ENCODE assay signal across 13 mouse cellular contexts in genomic region chr17:86250406-86250905, GRCm38 (mm10).
A peak's percentile ranks its signal among the peaks of the same experiment; 100 is the strongest.
DNase-seq lines count a peak whose midpoint lies in the region; ATAC-seq and TF ChIP-seq lines count a peak whose summit lies in the region.
"Had no signal": no experiment of that assay in that cellular context is flagged by ENCODE, and none has a peak within 500 bp of the region (broad histone marks: within the 10 kb centered on the region; RNA-seq: fewer than 3 reads in every experiment).

No protein-coding gene starts in this region.

- peaks cover 23% of the 10 kb centered on the region for H3K4me1 ChIP-seq in forebrain, embryonic 13.5 days
- H3K4me1 ChIP-seq in forebrain, embryonic 12.5 days: 0 out of 2 replicates have a peak, but pooled peaks cover 4% of the 10 kb centered on the region

- H3K36me3 ChIP-seq in forebrain, embryonic 13.5 days (ENCODE audit: poor library complexity, severe bottlenecking): no peaks in the 10 kb centered on the region
- no peaks in the 10 kb centered on the region for H3K36me3 ChIP-seq in forebrain, embryonic 12.5 days (replicated peaks)

- DNase-seq in left cerebral cortex, adult 2 months (ENCODE audit: extremely low spot score in 1 of 2, low spot score in 2 of 2): peak in 1 of 2 experiments; percentile 54
- no peak for DNase-seq in left cerebral cortex, adult 11 months (ENCODE audit: low spot score)
- peak; percentile 91 for DNase-seq in cerebellum, adult 9-11 months
- peak; percentile 65 for DNase-seq in layer of hippocampus, adult 9-11 months
- DNase-seq in B cell, adult 2 months: no peak
- DNase-seq in gastrocnemius, postnatal 36 days: no peak
- DNase-seq: embryo, embryonic 11 days; heart, adult 11 months; kidney, adult 18-20 months; retina, postnatal 1 day; thymus, postnatal 14 days had no signal

- 0 out of 2 replicates have a peak, but pooled peaks have one; percentile 11 for ATAC-seq in forebrain, embryonic 13.5 days
- ATAC-seq in forebrain, embryonic 12.5 days (ENCODE audit: low FRiP score): no peak

- H3K9ac ChIP-seq in forebrain, embryonic 13.5 days: no peak overlapping the region
- H3K9ac ChIP-seq in forebrain, embryonic 12.5 days: no peak overlapping the region

- H3K9me3 ChIP-seq in forebrain, embryonic 13.5 days (replicated peaks): no peaks in the 10 kb centered on the region; the same call in 1 of the 2 replicates
- H3K9me3 ChIP-seq in forebrain, embryonic 12.5 days: no peaks in the 10 kb centered on the region

- 82% methylated on average over 7 of the region's 7 CpGs for WGBS in forebrain, embryonic 13.5 days
- WGBS in forebrain, embryonic 12.5 days: 83% methylated on average over 7 of the region's 7 CpGs

- H3K4me2 ChIP-seq in forebrain, embryonic 13.5 days: no peak overlapping the region
- no peak overlapping the region for H3K4me2 ChIP-seq in forebrain, embryonic 12.5 days

- intact Hi-C loops in left cerebral cortex, adult 2 months (cut with DNase I): loop anchor here (1.0 kb wide), 5 partner anchors 36 to 188 kb away; no protein-coding TSS in a partner anchor
- intact Hi-C loops in gastrocnemius, postnatal 36 days (cut with DNase I): no loop called here

- peak overlapping the region; percentile 40 for H3K27ac ChIP-seq in forebrain, embryonic 13.5 days
- H3K27ac ChIP-seq in forebrain, embryonic 12.5 days: no peak overlapping the region
- H3K27ac ChIP-seq in left cerebral cortex, adult 2 months: peak overlapping the region; percentile 90

- no peak for TF ChIP-seq CTCF in left cerebral cortex, adult 2 months (IDR thresholded peaks at IDR 0.05)

- no peaks in the 10 kb centered on the region for H3K27me3 ChIP-seq in forebrain, embryonic 13.5 days
- H3K27me3 ChIP-seq in forebrain, embryonic 12.5 days: no peaks in the 10 kb centered on the region

- H3K4me3 ChIP-seq in forebrain, embryonic 13.5 days: no peak overlapping the region
- H3K4me3 ChIP-seq in forebrain, embryonic 12.5 days (replicated peaks): no peak overlapping the region
- H3K4me3 ChIP-seq in left cerebral cortex, adult 2 months: no peak overlapping the region; the same call in 1 of the 2 replicates

Comparison
In these comparisons a context has a peak if more than half of its experiments do, and no peak if none do; other contexts are left out.
1. DNase-seq: peak in cerebellum, adult 9-11 months (single experiment) and layer of hippocampus, adult 9-11 months (single experiment); none in left cerebral cortex, adult 11 months (single experiment), B cell, adult 2 months (0 of 2) and gastrocnemius, postnatal 36 days (0 of 2).